Mouse (Mus musculus): ENCODE measurements around the gene Sgtb.

The Sgtb gene

GRCm38 (mm10) chr13:104179176-104179888 is 69.8 kb downstream of the Sgtb start:
- DNase-seq (ENCODE audit: low spot score in 2 of 2): peak in 1 of 2 experiments; percentile 3

GRCm38 (mm10) chr13:104187357-104187756 is 77.8 kb downstream of the Sgtb start:
- no peak for DNase-seq (ENCODE audit: low spot score in 2 of 2)
